9 mouse cellular contexts compared by ENCODE assay signal in the genomic region with DNA sequence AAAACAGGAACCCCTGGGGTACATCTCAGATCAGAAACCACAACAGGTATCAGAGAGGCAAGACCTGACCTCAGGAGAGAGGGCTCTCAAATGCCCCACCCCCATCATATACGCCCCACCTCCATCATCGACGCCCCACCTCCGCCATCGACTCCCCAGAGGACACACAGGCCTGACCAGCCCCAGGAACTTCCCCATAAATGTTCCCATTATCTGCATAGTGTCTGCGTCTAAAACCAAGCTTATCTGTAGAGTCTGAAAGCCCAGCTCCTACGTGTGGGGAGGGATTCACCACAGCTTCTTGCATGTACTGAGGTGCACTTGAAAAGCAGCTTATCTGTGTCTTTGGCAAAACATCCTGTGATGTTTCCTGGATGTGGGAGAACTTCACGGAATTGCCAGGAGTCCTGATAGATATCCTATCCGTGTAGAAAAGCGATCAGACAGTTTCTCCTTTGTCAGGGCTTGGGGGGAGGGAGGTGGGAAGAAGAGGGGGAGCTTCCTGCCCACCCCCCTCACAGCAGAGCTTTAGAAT. TPM values are rescaled to one million over a fixed set of nuclear protein-coding genes. Genes with fewer than 3 reads are reported as not detected.
DNase-seq lines count a peak whose midpoint lies in the region; ATAC-seq lines count a peak whose summit lies in the region.
"Had no signal": no experiment of that assay in that cellular context is flagged by ENCODE, and none has a peak within 500 bp of the region (broad histone marks: within the 10 kb centered on the region; RNA-seq: fewer than 3 reads in every experiment).

No protein-coding gene starts in this region.

- H3K9ac ChIP-seq in heart, embryonic 12.5 days: no peak overlapping the region
- no peak overlapping the region for H3K9ac ChIP-seq in liver, embryonic 16.5 days (ENCODE audit: low read depth, low read length)
- no peak overlapping the region for H3K9ac ChIP-seq in neural tube, embryonic 15.5 days (replicated peaks)
- no peak overlapping the region for H3K9ac ChIP-seq in midbrain, embryonic 14.5 days (replicated peaks; ENCODE audit: low read length)

- no peak overlapping the region for H3K4me3 ChIP-seq in heart, embryonic 12.5 days
- no peak overlapping the region for H3K4me3 ChIP-seq in liver, embryonic 16.5 days (ENCODE audit: low read depth, low read length)
- H3K4me3 ChIP-seq in neural tube, embryonic 15.5 days (replicated peaks): no peak overlapping the region
- no peak overlapping the region for H3K4me3 ChIP-seq in midbrain, embryonic 14.5 days (replicated peaks; ENCODE audit: low read depth, low read length)

- ATAC-seq in heart, embryonic 12.5 days (ENCODE audit: insufficient number of reproducible peaks, low FRiP score): peak; percentile 71
- peak; percentile 77 for ATAC-seq in liver, embryonic 16.5 days (ENCODE audit: low read depth)
- no peak for ATAC-seq in neural tube, embryonic 15.5 days (ENCODE audit: low FRiP score)
- no peak for ATAC-seq in midbrain, embryonic 14.5 days (ENCODE audit: low FRiP score, low TSS enrichment)

- no peaks in the 10 kb centered on the region for H3K27me3 ChIP-seq in heart, embryonic 12.5 days (replicated peaks)
- no peaks in the 10 kb centered on the region for H3K27me3 ChIP-seq in liver, embryonic 16.5 days (ENCODE audit: control insufficient read depth, insufficient read depth, low read depth, low read length)
- no peaks in the 10 kb centered on the region for H3K27me3 ChIP-seq in neural tube, embryonic 15.5 days (replicated peaks)
- H3K27me3 ChIP-seq in midbrain, embryonic 14.5 days (ENCODE audit: control insufficient read depth, insufficient read depth, low read length): no peaks in the 10 kb centered on the region

- peaks cover 39% of the 10 kb centered on the region for H3K4me1 ChIP-seq in heart, embryonic 12.5 days (replicated peaks)
- peaks cover 16% of the 10 kb centered on the region for H3K4me1 ChIP-seq in liver, embryonic 16.5 days (ENCODE audit: control insufficient read depth, low read depth, low read length)
- H3K4me1 ChIP-seq in neural tube, embryonic 15.5 days: no peaks in the 10 kb centered on the region
- H3K4me1 ChIP-seq in midbrain, embryonic 14.5 days (ENCODE audit: control insufficient read depth, insufficient read depth, low read length): no peaks in the 10 kb centered on the region

- H3K36me3 ChIP-seq in heart, embryonic 12.5 days: no peaks in the 10 kb centered on the region
- H3K36me3 ChIP-seq in liver, embryonic 16.5 days (ENCODE audit: control insufficient read depth, insufficient read depth): no peaks in the 10 kb centered on the region
- H3K36me3 ChIP-seq in neural tube, embryonic 15.5 days: no peaks in the 10 kb centered on the region
- H3K36me3 ChIP-seq in midbrain, embryonic 14.5 days (ENCODE audit: control insufficient read depth, insufficient read depth, low read length): no peaks in the 10 kb centered on the region

- H3K9me3 ChIP-seq in heart, embryonic 12.5 days (replicated peaks): no peaks in the 10 kb centered on the region
- H3K9me3 ChIP-seq in liver, embryonic 16.5 days (replicated peaks; ENCODE audit: control insufficient read depth, low read length): no peaks in the 10 kb centered on the region
- H3K9me3 ChIP-seq in neural tube, embryonic 15.5 days (replicated peaks): no peaks in the 10 kb centered on the region
- H3K9me3 ChIP-seq in midbrain, embryonic 14.5 days (ENCODE audit: control insufficient read depth, low read length): no peaks in the 10 kb centered on the region

- H3K27ac ChIP-seq in heart, embryonic 12.5 days (ENCODE audit: poor library complexity, severe bottlenecking): peak overlapping the region; percentile 46
- 0 out of 2 replicates have a peak overlapping the region, but pooled peaks have one; percentile 48 for H3K27ac ChIP-seq in liver, embryonic 16.5 days (ENCODE audit: low read length)
- H3K27ac ChIP-seq in neural tube, embryonic 15.5 days (replicated peaks): no peak overlapping the region
- no peak overlapping the region for H3K27ac ChIP-seq in midbrain, embryonic 14.5 days (replicated peaks; ENCODE audit: low read depth, low read length)

- DNase-seq in adrenal gland, postnatal 14 days: peak; percentile 41
- DNase-seq in adrenal gland, postnatal 36 days: no peak
- peak; percentile 91 to 92 for DNase-seq in spleen, postnatal 36 days (ENCODE audit: low spot score in 2 of 2)
- DNase-seq in midbrain, embryonic 14.5 days: no peak
- no peak for DNase-seq in kidney, adult 11 months

- no peak overlapping the region for H3K4me2 ChIP-seq in heart, embryonic 12.5 days
- no peak overlapping the region for H3K4me2 ChIP-seq in liver, embryonic 16.5 days (ENCODE audit: low read depth, low read length)
- no peak overlapping the region for H3K4me2 ChIP-seq in neural tube, embryonic 15.5 days
- H3K4me2 ChIP-seq in midbrain, embryonic 14.5 days (ENCODE audit: low read length): no peak overlapping the region

- 15% methylated on average over 10 of the region's 10 CpGs for WGBS in heart, embryonic 12.5 days
- 8% methylated on average over 10 of the region's 10 CpGs for WGBS in liver, embryonic 16.5 days (ENCODE audit: insufficient replicate concordance)
- 69% methylated on average over 10 of the region's 10 CpGs for WGBS in neural tube, embryonic 15.5 days
- 65% methylated on average over 10 of the region's 10 CpGs for WGBS in midbrain, embryonic 14.5 days

RNA-seq across cellular contexts. Expression of gene Trim25, which starts 29.8 kb away (rescaled TPM):
- 102 and 115 TPM in 2 replicates for total RNA-seq in adrenal gland, postnatal 14 days (2021)
- total RNA-seq in adrenal gland, postnatal 36 days (2021): 100 to 1,000 TPM; 146 to 165 TPM
- 15.2 and 15.3 TPM in 2 replicates for polyA plus RNA-seq in heart, embryonic 12.5 days (2016; fragmentation: Nextera tagmentation; extraction: Ambion mirVana)
- polyA plus RNA-seq in liver, embryonic 16.5 days (2015; fragmentation: Nextera tagmentation; extraction: Ambion mirVana): 18.3 and 21.7 TPM in 2 replicates
- polyA plus RNA-seq in neural tube, embryonic 15.5 days (2015; fragmentation: Nextera tagmentation; extraction: Ambion mirVana): 5.5 and 13.7 TPM in 2 replicates
- polyA plus RNA-seq in midbrain, embryonic 14.5 days (2014; fragmentation: Nextera tagmentation; extraction: Ambion mirVana): 2.0 and 3.9 TPM in 2 replicates

RNA-seq across cellular contexts. Expression of gene Dgke, which starts 37.7 kb away (rescaled TPM):
- 12.8 and 15.0 TPM in 2 replicates for total RNA-seq in adrenal gland, postnatal 14 days (2021)
- 10 to 100 TPM; 12.1 to 17.3 TPM for total RNA-seq in adrenal gland, postnatal 36 days (2021)
- 7.2 and 8.2 TPM in 2 replicates for polyA plus RNA-seq in heart, embryonic 12.5 days (2016; fragmentation: Nextera tagmentation; extraction: Ambion mirVana)
- polyA plus RNA-seq in liver, embryonic 16.5 days (2015; fragmentation: Nextera tagmentation; extraction: Ambion mirVana): 0.47 and 0.68 TPM in 2 replicates
- polyA plus RNA-seq in neural tube, embryonic 15.5 days (2015; fragmentation: Nextera tagmentation; extraction: Ambion mirVana): 16.0 and 17.5 TPM in 2 replicates
- 15.3 and 16.2 TPM in 2 replicates for polyA plus RNA-seq in midbrain, embryonic 14.5 days (2014; fragmentation: Nextera tagmentation; extraction: Ambion mirVana)

RNA-seq across cellular contexts. Expression of gene Gm525, which starts 44.7 kb away (rescaled TPM):
- not detected in 2 replicates for total RNA-seq in adrenal gland, postnatal 14 days (2021)
- not detected for total RNA-seq in adrenal gland, postnatal 36 days (2021)
- not detected in 2 replicates for polyA plus RNA-seq in heart, embryonic 12.5 days (2016; fragmentation: Nextera tagmentation; extraction: Ambion mirVana)
- polyA plus RNA-seq in liver, embryonic 16.5 days (2015; fragmentation: Nextera tagmentation; extraction: Ambion mirVana): 0.18 and 0.32 TPM in 2 replicates
- polyA plus RNA-seq in neural tube, embryonic 15.5 days (2015; fragmentation: Nextera tagmentation; extraction: Ambion mirVana): 9.3 TPM in 1 of 2 replicates, not detected in the other
- polyA plus RNA-seq in midbrain, embryonic 14.5 days (2014; fragmentation: Nextera tagmentation; extraction: Ambion mirVana): not detected in 2 replicates
- total RNA-seq: left cerebral cortex, postnatal 10 days had no signal

RNA-seq across cellular contexts. Expression of gene Coil, which starts 58.9 kb away (rescaled TPM):
- total RNA-seq in adrenal gland, postnatal 14 days (2021): 8.6 and 11.2 TPM in 2 replicates
- total RNA-seq in adrenal gland, postnatal 36 days (2021): 10 to 100 TPM; 10.2 to 10.7 TPM
- polyA plus RNA-seq in heart, embryonic 12.5 days (2016; fragmentation: Nextera tagmentation; extraction: Ambion mirVana): 15.5 and 16.1 TPM in 2 replicates
- polyA plus RNA-seq in liver, embryonic 16.5 days (2015; fragmentation: Nextera tagmentation; extraction: Ambion mirVana): 3.0 and 3.4 TPM in 2 replicates
- polyA plus RNA-seq in neural tube, embryonic 15.5 days (2015; fragmentation: Nextera tagmentation; extraction: Ambion mirVana): 26.0 and 28.5 TPM in 2 replicates
- 19.2 and 21.8 TPM in 2 replicates for polyA plus RNA-seq in midbrain, embryonic 14.5 days (2014; fragmentation: Nextera tagmentation; extraction: Ambion mirVana)

Comparison
In these comparisons a context has a peak if more than half of its experiments do, and no peak if none do; other contexts are left out.
1. DNase-seq: peak in adrenal gland, postnatal 14 days (single experiment) and spleen, postnatal 36 days (2 of 2); none in adrenal gland, postnatal 36 days (0 of 2), midbrain, embryonic 14.5 days (single experiment) and kidney, adult 11 months (single experiment).
2. ATAC-seq: peak in heart, embryonic 12.5 days (single experiment) and liver, embryonic 16.5 days (single experiment); none in neural tube, embryonic 15.5 days (single experiment) and midbrain, embryonic 14.5 days (single experiment).
3. H3K27ac ChIP-seq: peak in heart, embryonic 12.5 days (single experiment) and liver, embryonic 16.5 days (single experiment); none in neural tube, embryonic 15.5 days (single experiment) and midbrain, embryonic 14.5 days (single experiment).